ENCODE assay signal across 9 mouse cellular contexts in the genomic region with DNA sequence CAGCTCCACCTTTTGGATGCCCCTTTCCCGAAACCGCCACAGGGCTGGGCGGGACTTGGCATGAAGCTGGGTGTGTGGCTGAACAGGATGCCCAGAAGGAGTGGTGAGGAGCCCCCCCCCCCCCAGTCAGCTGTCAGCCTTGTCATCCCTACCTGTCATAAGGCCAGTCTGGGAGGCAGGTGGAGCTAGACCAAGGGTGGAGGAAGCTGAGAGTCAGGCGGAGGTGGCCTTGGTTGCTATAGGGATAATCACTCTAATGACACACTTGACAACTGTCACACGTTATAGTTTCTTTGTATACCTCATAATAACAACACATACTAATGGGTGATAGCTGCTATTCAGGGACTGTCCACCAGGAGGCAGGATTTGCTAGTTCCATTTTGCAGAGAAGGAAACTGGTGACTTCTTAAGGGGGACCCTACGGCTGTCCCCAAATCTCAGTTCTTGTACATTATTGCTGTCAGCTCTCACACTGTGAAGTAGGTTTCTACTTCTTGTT. TPM values are rescaled to one million over a fixed set of nuclear protein-coding genes. Genes with fewer than 3 reads are reported as not detected.
A peak's percentile ranks its signal among the peaks of the same experiment; 100 is the strongest.
DNase-seq lines count a peak whose midpoint lies in the region; ATAC-seq and TF ChIP-seq lines count a peak whose summit lies in the region.
"Had no signal": no experiment of that assay in that cellular context is flagged by ENCODE, and none has a peak within 500 bp of the region (broad histone marks: within the 10 kb centered on the region; RNA-seq: fewer than 3 reads in every experiment).

No protein-coding gene starts in this region.

- H3K4me1 ChIP-seq in forebrain, embryonic 11.5 days (replicated peaks; ENCODE audit: control insufficient read depth, insufficient read depth, low read length) = peaks cover 4% of the 10 kb centered on the region; the same call in 1 of the 2 replicates
- H3K4me1 ChIP-seq in forebrain, embryonic 16.5 days (replicated peaks; ENCODE audit: control insufficient read depth, insufficient read depth, low read length) = peaks cover 12% of the 10 kb centered on the region
- H3K4me1 ChIP-seq in embryonic facial prominence, embryonic 14.5 days (ENCODE audit: control insufficient read depth, insufficient read depth, low read length) = peaks cover 24% of the 10 kb centered on the region
- 0 out of 2 replicates have a peak, but pooled peaks cover 5% of the 10 kb centered on the region for H3K4me1 ChIP-seq in intestine, postnatal 0 days (replicated peaks; ENCODE audit: control insufficient read depth, insufficient read depth, low read length)
- peaks cover 15% of the 10 kb centered on the region for H3K4me1 ChIP-seq in lung, embryonic 14.5 days (ENCODE audit: insufficient read depth)

- 0 out of 2 replicates have a peak, but pooled peaks have one; percentile 30 for ATAC-seq in forebrain, embryonic 11.5 days (replicated peaks; ENCODE audit: low FRiP score)
- ATAC-seq in forebrain, embryonic 16.5 days = no peak
- ATAC-seq in embryonic facial prominence, embryonic 14.5 days (ENCODE audit: low read depth) = no peak
- ATAC-seq in intestine, postnatal 0 days = peak; percentile 75
- ATAC-seq in lung, embryonic 14.5 days (ENCODE audit: insufficient read depth) = no peak

- H3K4me3 ChIP-seq in forebrain, embryonic 11.5 days (ENCODE audit: low read depth, low read length) = no peak overlapping the region
- no peak overlapping the region for H3K4me3 ChIP-seq in forebrain, embryonic 16.5 days (replicated peaks; ENCODE audit: low read length)
- H3K4me3 ChIP-seq in embryonic facial prominence, embryonic 14.5 days (ENCODE audit: low read depth, low read length) = no peak overlapping the region
- no peak overlapping the region for H3K4me3 ChIP-seq in intestine, postnatal 0 days (ENCODE audit: low read depth, low read length)
- H3K4me3 ChIP-seq in lung, embryonic 14.5 days (ENCODE audit: low read depth, low read length) = no peak overlapping the region; the same call in 1 of the 2 replicates

- WGBS in forebrain, embryonic 11.5 days = 22% methylated on average over 6 of the region's 6 CpGs
- 13% methylated on average over 6 of the region's 6 CpGs for WGBS in forebrain, embryonic 16.5 days
- WGBS in embryonic facial prominence, embryonic 14.5 days = 31% methylated on average over 6 of the region's 6 CpGs
- 21% methylated on average over 6 of the region's 6 CpGs for WGBS in intestine, postnatal 0 days
- 22% methylated on average over 6 of the region's 6 CpGs for WGBS in lung, embryonic 14.5 days

- peaks cover 11% of the 10 kb centered on the region for H3K27me3 ChIP-seq in forebrain, embryonic 11.5 days (ENCODE audit: control insufficient read depth, insufficient read depth, low read length)
- H3K27me3 ChIP-seq in forebrain, embryonic 16.5 days (replicated peaks; ENCODE audit: control insufficient read depth, insufficient read depth, low read length) = 0 out of 2 replicates have a peak, but pooled peaks cover 8% of the 10 kb centered on the region
- no peaks in the 10 kb centered on the region for H3K27me3 ChIP-seq in embryonic facial prominence, embryonic 14.5 days (replicated peaks; ENCODE audit: control insufficient read depth, insufficient read depth, low read length)
- H3K27me3 ChIP-seq in intestine, postnatal 0 days (replicated peaks; ENCODE audit: control insufficient read depth, insufficient read depth, low read length) = no peaks in the 10 kb centered on the region
- no peaks in the 10 kb centered on the region for H3K27me3 ChIP-seq in lung, embryonic 14.5 days (ENCODE audit: insufficient read depth, low read length)
- no peaks in the 10 kb centered on the region for H3K27me3 ChIP-seq in splenic B cell, adult 2 months (ENCODE audit: control insufficient read depth, insufficient read depth, low read length, poor library complexity, severe bottlenecking)

- TF ChIP-seq CTCF in intestine, postnatal 0 days (IDR thresholded peaks at IDR 0.05; ENCODE audit: low read depth) = peak; percentile 84
- TF ChIP-seq CTCF in lung, embryonic 14.5 days (IDR thresholded peaks at IDR 0.05; ENCODE audit: low read depth) = peak; percentile 77

- DNase-seq in forebrain, embryonic 11.5 days (ENCODE audit: low spot score) = peak; percentile 78
- peak; percentile 87 for DNase-seq in 3T3-L1 (ENCODE audit: low read depth, low spot score)
- DNase-seq in adrenal gland, postnatal 25 days = peak; percentile 46
- no peak for DNase-seq in embryonic facial prominence, embryonic 14.5 days (ENCODE audit: low spot score)
- peak; percentile 73 for DNase-seq in lung, embryonic 14.5 days
- peak; percentile 82 for DNase-seq in splenic B cell, adult 2 months (ENCODE audit: low read depth, low spot score)

- H3K9ac ChIP-seq in forebrain, embryonic 11.5 days (ENCODE audit: low read length) = no peak overlapping the region
- no peak overlapping the region for H3K9ac ChIP-seq in forebrain, embryonic 16.5 days (replicated peaks; ENCODE audit: low read depth, low read length)
- H3K9ac ChIP-seq in embryonic facial prominence, embryonic 14.5 days (ENCODE audit: low read depth, low read length) = no peak overlapping the region
- H3K9ac ChIP-seq in intestine, postnatal 0 days (ENCODE audit: low read depth, low read length) = no peak overlapping the region
- no peak overlapping the region for H3K9ac ChIP-seq in lung, embryonic 14.5 days

- H3K4me2 ChIP-seq in forebrain, embryonic 11.5 days (ENCODE audit: low read depth, low read length, severe bottlenecking) = no peak overlapping the region
- no peak overlapping the region for H3K4me2 ChIP-seq in forebrain, embryonic 16.5 days (ENCODE audit: low read length)
- H3K4me2 ChIP-seq in embryonic facial prominence, embryonic 14.5 days (ENCODE audit: low read depth, low read length) = no peak overlapping the region
- peak overlapping the region; percentile 94 for H3K4me2 ChIP-seq in intestine, postnatal 0 days (replicated peaks; ENCODE audit: low read depth)
- peak overlapping the region; percentile 88; the same call in 1 of the 2 replicates for H3K4me2 ChIP-seq in lung, embryonic 14.5 days

- H3K27ac ChIP-seq in forebrain, embryonic 11.5 days (ENCODE audit: low read depth, low read length) = no peak overlapping the region
- H3K27ac ChIP-seq in forebrain, embryonic 16.5 days (ENCODE audit: low read length) = no peak overlapping the region
- peak overlapping the region; percentile 44; the same call in 1 of the 2 replicates for H3K27ac ChIP-seq in embryonic facial prominence, embryonic 14.5 days (replicated peaks; ENCODE audit: low read depth, low read length)
- peak overlapping the region; percentile 86 for H3K27ac ChIP-seq in intestine, postnatal 0 days (ENCODE audit: low read depth, low read length)
- no peak overlapping the region for H3K27ac ChIP-seq in lung, embryonic 14.5 days (ENCODE audit: low read depth)

- H3K36me3 ChIP-seq in forebrain, embryonic 11.5 days (ENCODE audit: control insufficient read depth, insufficient read depth, low read length) = no peaks in the 10 kb centered on the region
- H3K36me3 ChIP-seq in forebrain, embryonic 16.5 days (ENCODE audit: control insufficient read depth, insufficient read depth) = no peaks in the 10 kb centered on the region
- H3K36me3 ChIP-seq in embryonic facial prominence, embryonic 14.5 days (ENCODE audit: control insufficient read depth, insufficient read depth, low read length) = no peaks in the 10 kb centered on the region; the same call in 1 of the 2 replicates
- no peaks in the 10 kb centered on the region; the same call in 1 of the 2 replicates for H3K36me3 ChIP-seq in intestine, postnatal 0 days (ENCODE audit: control insufficient read depth, insufficient read depth)
- H3K36me3 ChIP-seq in lung, embryonic 14.5 days (ENCODE audit: insufficient read depth) = peaks cover 4% of the 10 kb centered on the region; the same call in 1 of the 2 replicates
- no peaks in the 10 kb centered on the region for H3K36me3 ChIP-seq in splenic B cell, adult 2 months (ENCODE audit: control insufficient read depth, insufficient read depth, low read length, poor library complexity, severe bottlenecking)

- H3K9me3 ChIP-seq in forebrain, embryonic 11.5 days (ENCODE audit: control insufficient read depth, low read length) = no peaks in the 10 kb centered on the region
- H3K9me3 ChIP-seq in forebrain, embryonic 16.5 days (ENCODE audit: control insufficient read depth, low read length) = no peaks in the 10 kb centered on the region
- no peaks in the 10 kb centered on the region for H3K9me3 ChIP-seq in embryonic facial prominence, embryonic 14.5 days (ENCODE audit: control insufficient read depth, low read length)
- H3K9me3 ChIP-seq in intestine, postnatal 0 days (ENCODE audit: control insufficient read depth) = no peaks in the 10 kb centered on the region
- no peaks in the 10 kb centered on the region for H3K9me3 ChIP-seq in lung, embryonic 14.5 days (ENCODE audit: low read depth, low read length)

RNA-seq across cellular contexts. Expression of a gene that starts 1.9 kb away (rescaled TPM):
- polyA plus RNA-seq in forebrain, embryonic 11.5 days (2014; fragmentation: Nextera tagmentation; extraction: Ambion mirVana) = 10.9 and 13.4 TPM in 2 replicates
- polyA plus RNA-seq in forebrain, embryonic 16.5 days (2015; fragmentation: Nextera tagmentation; extraction: Ambion mirVana) = 5.3 and 5.7 TPM in 2 replicates
- total RNA-seq in adrenal gland, postnatal 25 days (2021) = 26.8 and 30.4 TPM in 2 replicates
- polyA plus RNA-seq in embryonic facial prominence, embryonic 14.5 days (2014; fragmentation: Nextera tagmentation; extraction: Ambion mirVana) = 30.0 and 40.4 TPM in 2 replicates
- polyA plus RNA-seq in intestine, postnatal 0 days (2015; fragmentation: Nextera tagmentation; extraction: Ambion mirVana) = 54.8 and 60.3 TPM in 2 replicates
- polyA plus RNA-seq in lung, embryonic 14.5 days (2014; fragmentation: Nextera tagmentation; extraction: Ambion mirVana) = 33.7 and 46.0 TPM in 2 replicates

RNA-seq across cellular contexts. Expression of a gene that starts 36.1 kb away (rescaled TPM):
- polyA plus RNA-seq in forebrain, embryonic 11.5 days (2014; fragmentation: Nextera tagmentation; extraction: Ambion mirVana) = 1.1 and 1.7 TPM in 2 replicates
- 1.8 and 2.2 TPM in 2 replicates for polyA plus RNA-seq in forebrain, embryonic 16.5 days (2015; fragmentation: Nextera tagmentation; extraction: Ambion mirVana)
- total RNA-seq in adrenal gland, postnatal 25 days (2021) = 62.2 and 66.7 TPM in 2 replicates
- polyA plus RNA-seq in embryonic facial prominence, embryonic 14.5 days (2014; fragmentation: Nextera tagmentation; extraction: Ambion mirVana) = 0.90 and 1.9 TPM in 2 replicates
- 0.23 and 0.26 TPM in 2 replicates for polyA plus RNA-seq in intestine, postnatal 0 days (2015; fragmentation: Nextera tagmentation; extraction: Ambion mirVana)
- polyA plus RNA-seq in lung, embryonic 14.5 days (2014; fragmentation: Nextera tagmentation; extraction: Ambion mirVana) = 1.3 and 1.8 TPM in 2 replicates

RNA-seq across cellular contexts. Expression of a gene that starts 43.1 kb away (rescaled TPM):
- polyA plus RNA-seq in forebrain, embryonic 11.5 days (2014; fragmentation: Nextera tagmentation; extraction: Ambion mirVana) = 57.9 and 60.8 TPM in 2 replicates
- polyA plus RNA-seq in forebrain, embryonic 16.5 days (2015; fragmentation: Nextera tagmentation; extraction: Ambion mirVana) = 38.9 and 42.1 TPM in 2 replicates
- 116 and 131 TPM in 2 replicates for total RNA-seq in adrenal gland, postnatal 25 days (2021)
- polyA plus RNA-seq in embryonic facial prominence, embryonic 14.5 days (2014; fragmentation: Nextera tagmentation; extraction: Ambion mirVana) = 48.3 and 52.6 TPM in 2 replicates
- 21.0 and 21.2 TPM in 2 replicates for polyA plus RNA-seq in intestine, postnatal 0 days (2015; fragmentation: Nextera tagmentation; extraction: Ambion mirVana)
- 56.2 and 63.1 TPM in 2 replicates for polyA plus RNA-seq in lung, embryonic 14.5 days (2014; fragmentation: Nextera tagmentation; extraction: Ambion mirVana)

RNA-seq across cellular contexts. Expression of a gene that starts 57.2 kb away (rescaled TPM):
- polyA plus RNA-seq in forebrain, embryonic 11.5 days (2014; fragmentation: Nextera tagmentation; extraction: Ambion mirVana) = not detected in 2 replicates
- not detected in 2 replicates for polyA plus RNA-seq in forebrain, embryonic 16.5 days (2015; fragmentation: Nextera tagmentation; extraction: Ambion mirVana)
- 22.0 and 34.8 TPM in 2 replicates for total RNA-seq in adrenal gland, postnatal 25 days (2021)
- polyA plus RNA-seq in embryonic facial prominence, embryonic 14.5 days (2014; fragmentation: Nextera tagmentation; extraction: Ambion mirVana) = not detected in 2 replicates
- 156 and 165 TPM in 2 replicates for polyA plus RNA-seq in intestine, postnatal 0 days (2015; fragmentation: Nextera tagmentation; extraction: Ambion mirVana)
- polyA plus RNA-seq in lung, embryonic 14.5 days (2014; fragmentation: Nextera tagmentation; extraction: Ambion mirVana) = not detected in 2 replicates
- total RNA-seq: left cerebral cortex, postnatal 10 days had no signal

Comparison
In these comparisons a context has a peak if more than half of its experiments do, and no peak if none do; other contexts are left out.
1. ATAC-seq: peak in forebrain, embryonic 11.5 days (single experiment) and intestine, postnatal 0 days (single experiment); none in forebrain, embryonic 16.5 days (single experiment), embryonic facial prominence, embryonic 14.5 days (single experiment) and lung, embryonic 14.5 days (single experiment).
2. H3K27ac ChIP-seq: peak in embryonic facial prominence, embryonic 14.5 days (single experiment) and intestine, postnatal 0 days (single experiment); none in forebrain, embryonic 11.5 days (single experiment), forebrain, embryonic 16.5 days (single experiment) and lung, embryonic 14.5 days (single experiment).
3. H3K4me2 ChIP-seq: peak in intestine, postnatal 0 days (single experiment) and lung, embryonic 14.5 days (single experiment); none in forebrain, embryonic 11.5 days (single experiment), forebrain, embryonic 16.5 days (single experiment) and embryonic facial prominence, embryonic 14.5 days (single experiment).